Mouse (Mus musculus) megakaryocyte, embryonic 14.5 days (primary cell): Measurements from ENCODE around the gene Mettl8.

ENCODE experiments used
- FLI1 ChIP-seq: IDR thresholded peaks from 2 replicates; pipeline ENCODE4 v1.6.1; 2012; ENCODE audit warnings: low read length, inconsistent platforms, mixed read lengths
- GATA1 ChIP-seq: IDR thresholded peaks from 3 replicates; pipeline ENCODE4 v1.6.1; 2012; ENCODE audit warnings: mixed read lengths, low read length, inconsistent platforms, borderline replicate concordance

DNA sequence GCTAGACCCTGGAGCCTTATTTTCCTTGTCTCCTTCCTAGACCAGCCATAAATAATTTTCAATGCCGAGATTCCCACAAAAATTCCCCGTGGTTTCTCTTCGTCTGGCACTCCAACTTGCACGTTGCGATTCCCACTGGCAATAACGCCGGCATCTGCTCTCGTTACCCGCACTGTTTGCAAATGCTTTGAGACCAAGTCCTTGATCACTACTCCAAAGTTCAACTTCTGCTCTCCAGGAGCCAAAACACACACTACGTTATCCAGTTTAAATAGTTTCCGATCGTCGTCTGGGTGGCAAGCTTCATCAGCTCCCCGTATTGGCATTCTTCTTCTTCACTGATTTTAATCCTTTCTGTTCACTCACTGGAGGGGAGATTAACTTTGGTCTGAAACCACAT lies 114.6 kb downstream of the Mettl8 start:
- no peak for TF ChIP-seq FLI1
- no peak for TF ChIP-seq GATA1
